Mouse (Mus musculus) CH12.LX (cell line): ENCODE results near the gene Rbm8a. TPM values are rescaled to one million over a fixed set of nuclear protein-coding genes. Genes with fewer than 3 reads are reported as not detected.
"Not testable (repeated sequence)": the region's sequence is repeated elsewhere in the genome, so short reads cannot be mapped to it uniquely, and the experiment has no call there.

Source experiments
- DNase-seq: peaks from one replicate; pipeline ENCODE4 v3.0.0-alpha.2; 2013; ENCODE audit errors: extremely low read depth
- H3K27ac ChIP-seq: 2 replicates; pipeline ENCODE4 v1.5.1; 2012; ENCODE audit warnings: low read depth, mild to moderate bottlenecking, control low read depth, moderate library complexity; ENCODE audit not compliant: insufficient read depth
- H3K27me3 ChIP-seq: replicated peaks from 2 replicates; pipeline ENCODE3; 2012; ENCODE audit warnings: inconsistent platforms
- H3K36me3 ChIP-seq, 2 experiments: replicated peaks in 1 of 2; 2 replicates each; pipeline versions ENCODE3 to v1.6.1; 2012; ENCODE audit warnings: inconsistent platforms in 1 of 2, low read length in 1 of 2, mild to moderate bottlenecking in 1 of 2, mixed read lengths in 1 of 2, moderate library complexity in 1 of 2; ENCODE audit not compliant: control insufficient read depth in 1 of 2, insufficient read depth in 1 of 2
- H3K4me1 ChIP-seq, 2 experiments: 2 replicates each; pipeline ENCODE4 v1.6.1; 2012; ENCODE audit warnings: inconsistent platforms in 1 of 2, moderate library complexity in 1 of 2; ENCODE audit not compliant: insufficient read depth in 2 of 2, control insufficient read depth in 1 of 2
- H3K4me2 ChIP-seq: 2 replicates; pipeline ENCODE4 v1.6.1; 2012; ENCODE audit warnings: low read depth, mild to moderate bottlenecking, control low read depth; ENCODE audit not compliant: poor library complexity, insufficient read depth, severe bottlenecking
- H3K4me3 ChIP-seq, 3 experiments: fragments of 150-350 bp in 1 of 3; sonication (generic) in 1 of 3; replicated peaks in 1 of 3; 2 replicates each; pipeline versions ENCODE3 to v1.5.1; 2011 to 2012; ENCODE audit warnings: low read depth in 2 of 3, low read length in 2 of 3, mild to moderate bottlenecking in 2 of 3, moderate library complexity in 2 of 3, control low read depth in 1 of 3, improper control_type of control experiment in 1 of 3, inconsistent platforms in 1 of 3, mixed read lengths in 1 of 3; ENCODE audit not compliant: poor library complexity in 1 of 3
- H3K79me2 ChIP-seq: replicated peaks from 2 replicates; pipeline ENCODE4 v1.6.1; 2012; ENCODE audit warnings: mild to moderate bottlenecking, moderate library complexity; ENCODE audit not compliant: control insufficient read depth, poor library complexity, insufficient read depth, severe bottlenecking; ENCODE audit errors: extremely low read depth
- H3K9ac ChIP-seq: 2 replicates; pipeline ENCODE4 v1.6.1; 2012; ENCODE audit warnings: low read depth, mild to moderate bottlenecking, control low read depth, moderate library complexity; ENCODE audit not compliant: insufficient read depth
- H3K9me3 ChIP-seq: replicated peaks from 2 replicates; pipeline ENCODE3; 2012; ENCODE audit warnings: low read length, inconsistent platforms, mixed read lengths
- BHLHE40 ChIP-seq: IDR thresholded peaks from 2 replicates; pipeline ENCODE4 v1.6.1; 2011; ENCODE audit warnings: mild to moderate bottlenecking, low read depth, low read length, improper control_type of control experiment
- CHD1 ChIP-seq: IDR thresholded peaks from 2 replicates; pipeline ENCODE4 v1.6.1; 2012; ENCODE audit warnings: low read depth, low read length, improper control_type of control experiment, inconsistent platforms
- CHD2 ChIP-seq: IDR thresholded peaks from 2 replicates; pipeline ENCODE4 v1.6.1; 2011; ENCODE audit warnings: low read length, improper control_type of control experiment
- CTCF ChIP-seq, 2 experiments: IDR thresholded peaks in 1 of 2; conservative IDR thresholded peaks in 1 of 2; 2 replicates each; pipeline ENCODE4 v1.5.1; 2011 to 2012; ENCODE audit warnings: low read depth in 2 of 2, low read length in 2 of 2, improper control_type of control experiment in 1 of 2, inconsistent platforms in 1 of 2, mild to moderate bottlenecking in 1 of 2, moderate library complexity in 1 of 2
- E2F4 ChIP-seq: IDR thresholded peaks from 2 replicates; pipeline ENCODE4 v1.6.1; 2011; ENCODE audit warnings: low read depth, low read length, improper control_type of control experiment; ENCODE audit not compliant: insufficient replicate concordance
- ELF1 ChIP-seq: IDR thresholded peaks from 2 replicates; pipeline ENCODE4 v1.6.1; 2014; ENCODE audit warnings: low read depth, mild to moderate bottlenecking, inconsistent platforms, low read length, improper control_type of control experiment
- EP300 ChIP-seq: IDR thresholded peaks from 2 replicates; pipeline ENCODE4 v1.6.1; 2011; ENCODE audit warnings: low read length, improper control_type of control experiment
- GABPA ChIP-seq: IDR thresholded peaks from 2 replicates; pipeline ENCODE4 v1.6.1; 2012; ENCODE audit warnings: low read depth, low read length, improper control_type of control experiment, inconsistent platforms; ENCODE audit not compliant: insufficient replicate concordance
- HCFC1 ChIP-seq: IDR thresholded peaks from 2 replicates; pipeline ENCODE4 v1.6.1; 2012; ENCODE audit warnings: low read depth, mild to moderate bottlenecking, inconsistent platforms, low read length, improper control_type of control experiment
- IRF4 ChIP-seq: IDR thresholded peaks from 2 replicates; pipeline ENCODE4 v1.6.1; 2014; ENCODE audit warnings: low read depth, mild to moderate bottlenecking, inconsistent platforms, low read length, improper control_type of control experiment
- JUN ChIP-seq: IDR thresholded peaks from 2 replicates; pipeline ENCODE4 v1.6.1; 2011; ENCODE audit warnings: low read depth, mild to moderate bottlenecking, low read length, improper control_type of control experiment, moderate library complexity; ENCODE audit not compliant: insufficient read depth
- MAFK ChIP-seq: IDR thresholded peaks from 2 replicates; pipeline ENCODE4 v1.6.1; 2011; ENCODE audit warnings: low read length, improper control_type of control experiment; ENCODE audit not compliant: insufficient replicate concordance
- MEF2A ChIP-seq: IDR thresholded peaks from 2 replicates; pipeline ENCODE4 v1.6.1; 2014; ENCODE audit warnings: low read depth, mild to moderate bottlenecking, inconsistent platforms, low read length, improper control_type of control experiment, borderline replicate concordance
- MXI1 ChIP-seq: IDR thresholded peaks from 2 replicates; pipeline ENCODE4 v1.6.1; 2011; ENCODE audit warnings: mild to moderate bottlenecking, low read depth, low read length, improper control_type of control experiment
- PAX5 ChIP-seq: IDR thresholded peaks from 2 replicates; pipeline ENCODE4 v1.6.1; 2012; ENCODE audit warnings: low read length, inconsistent platforms, mixed read lengths
- POLR2A ChIP-seq: IDR thresholded peaks from 2 replicates; pipeline ENCODE4 v1.6.1; 2011; ENCODE audit warnings: low read depth, mild to moderate bottlenecking, improper control_type of control experiment, low read length
- RAD21 ChIP-seq: IDR thresholded peaks from 2 replicates; pipeline ENCODE4 v1.6.1; 2011; ENCODE audit warnings: low read depth, mild to moderate bottlenecking, low read length, improper control_type of control experiment, moderate library complexity
- RCOR1 ChIP-seq: conservative IDR thresholded peaks from 2 replicates; pipeline ENCODE4 v1.6.1; 2012; ENCODE audit warnings: low read depth, mild to moderate bottlenecking, inconsistent platforms, low read length, improper control_type of control experiment
- SMC3 ChIP-seq: IDR thresholded peaks from 2 replicates; pipeline ENCODE4 v1.6.1; 2011; ENCODE audit warnings: low read depth, low read length, improper control_type of control experiment
- TCF12 ChIP-seq: IDR thresholded peaks from 2 replicates; pipeline ENCODE4 v1.6.1; 2014; ENCODE audit warnings: low read depth, mild to moderate bottlenecking, inconsistent platforms, low read length, improper control_type of control experiment
- UBTF ChIP-seq: IDR thresholded peaks from 2 replicates; pipeline ENCODE4 v1.6.1; 2012; ENCODE audit warnings: low read depth, mild to moderate bottlenecking, inconsistent platforms, low read length, improper control_type of control experiment, moderate library complexity
- ZMIZ1 ChIP-seq: IDR thresholded peaks from 2 replicates; pipeline ENCODE4 v1.6.1; 2012; ENCODE audit warnings: low read depth, mild to moderate bottlenecking, inconsistent platforms, low read length, improper control_type of control experiment
- dilution Hi-C: fragments of 300-500 bp; cut with MboI; formaldehyde crosslinking; loops from 2 replicates; pipeline ENCODE4 v1.14.3; 2020; ENCODE audit warnings: low sequenced_read_pairs; ENCODE audit not compliant: extremely low pct_unique_long_range_greater_than_20kb, extremely low pct_ligation_motif_present
- in situ Hi-C: fragments of 300-500 bp; cut with MboI; formaldehyde crosslinking; loops from 3 replicates; pipeline ENCODE4 v1.14.3; 2019; ENCODE audit warnings: low sequenced_read_pairs, low pct_ligation_motif_present, low pct_unique_long_range_greater_than_20kb, mixed read lengths
- polyA plus RNA-seq: library from polyadenylated mRNA; unstranded; fragments of >175 nt; gene quantifications from 2 replicates; pipeline ENCODE4 v1.2.1, GENCODE M21; 2012; ENCODE audit warnings: low read depth; ENCODE audit not compliant: insufficient read length
- total RNA-seq, 2 experiments: library from RNA; depleted of rRNA; stranded (reverse); fragments of 300-350 nt in 1 of 2; fragments of >200 nt in 1 of 2; gene quantifications; 2 replicates each; pipeline ENCODE4 v1.2.3; 2012 to 2014

The Rbm8a gene
- total and polyA plus RNA-seq, 3 experiments: 59.7 to 187 (median 80.3) TPM

DNA sequence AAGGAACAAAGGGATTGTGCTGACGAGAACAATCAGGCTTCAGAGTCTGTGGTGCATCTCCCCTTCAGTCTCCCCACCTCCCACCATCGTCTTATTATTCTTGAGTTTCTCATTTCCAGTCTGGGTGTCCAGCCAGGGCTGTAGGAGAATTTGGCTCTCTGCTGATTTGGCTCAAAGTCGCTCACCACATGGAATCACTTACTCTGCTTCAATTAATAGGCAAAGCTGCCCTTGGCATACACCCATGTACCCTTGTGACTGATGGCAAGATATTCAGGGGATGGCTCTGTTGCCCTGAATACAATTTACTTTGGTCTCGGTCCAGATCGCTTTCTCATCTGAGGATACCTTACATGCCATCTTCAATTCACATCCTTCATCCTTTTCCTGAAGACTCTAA is 26.4 kb upstream of the Rbm8a start:
- no peak overlapping the region for H3K4me2 ChIP-seq
- in situ Hi-C loops (no loop called here), dilution Hi-C loops (no loop called here)

DNA sequence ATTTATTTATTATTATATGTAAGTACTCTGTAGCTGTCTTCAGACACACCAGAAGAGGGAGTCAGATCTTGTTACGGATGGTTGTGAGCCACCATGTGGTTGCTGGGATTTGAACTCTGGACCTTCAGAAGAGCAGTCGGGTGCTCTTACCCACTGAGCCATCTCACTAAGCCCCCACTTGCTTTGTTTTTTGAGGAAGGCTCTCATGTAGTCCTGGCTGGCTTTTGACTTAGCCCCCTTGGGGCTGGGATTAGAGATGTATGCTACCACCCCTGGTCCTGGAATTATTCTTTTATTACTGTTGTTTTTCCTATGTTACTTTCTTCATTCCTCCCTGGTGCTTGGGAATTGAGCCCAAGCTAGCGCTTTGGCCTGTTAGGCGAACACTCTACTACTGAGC is 23.7 kb upstream of the Rbm8a start:
- H3K9ac ChIP-seq, H3K9me3 ChIP-seq, H3K27me3 ChIP-seq, dilution Hi-C loops, in situ Hi-C loops, H3K4me1 ChIP-seq, H3K79me2 ChIP-seq, H3K27ac ChIP-seq, DNase-seq, H3K4me2 ChIP-seq, H3K4me3 ChIP-seq: not testable (repeated sequence)
- peaks cover 0 to 20% of the 10 kb centered on the region in 2 experiments for H3K36me3 ChIP-seq

More for the DNA sequence above, 26.4 kb upstream of the Rbm8a start:
- Histone ChIP-seq H3K36me3 (peaks cover 0 to 15% of the 10 kb centered on the region in 2 experiments), H3K4me1 (peaks cover 4 to 20% of the 10 kb centered on the region in 2 experiments; a peak in 2 of 4 replicates), H3K27ac (no peak overlapping the region), H3K9ac (no peak overlapping the region), H3K79me2 (no peaks in the 10 kb centered on the region), H3K9me3 (peaks cover 2% of the 10 kb centered on the region), H3K4me3 (no peak overlapping the region), H3K27me3 (no peaks in the 10 kb centered on the region)
- no peak for TF ChIP-seq EP300
- TF ChIP-seq GABPA: no peak
- no peak for TF ChIP-seq BHLHE40
- TF ChIP-seq TCF12: no peak
- no peak for TF ChIP-seq CHD1
- TF ChIP-seq MEF2A: no peak
- no peak for TF ChIP-seq IRF4
- TF ChIP-seq POLR2A: no peak
- no peak for TF ChIP-seq PAX5
- TF ChIP-seq CTCF (conservative IDR thresholded peaks at IDR 0.05 in 1 of 2, IDR thresholded peaks at IDR 0.05 in 1 of 2; ENCODE audit: low read depth in 2 of 2, low read length in 2 of 2): no peak
- no peak for TF ChIP-seq RCOR1
- DNase-seq: no peak

DNA sequence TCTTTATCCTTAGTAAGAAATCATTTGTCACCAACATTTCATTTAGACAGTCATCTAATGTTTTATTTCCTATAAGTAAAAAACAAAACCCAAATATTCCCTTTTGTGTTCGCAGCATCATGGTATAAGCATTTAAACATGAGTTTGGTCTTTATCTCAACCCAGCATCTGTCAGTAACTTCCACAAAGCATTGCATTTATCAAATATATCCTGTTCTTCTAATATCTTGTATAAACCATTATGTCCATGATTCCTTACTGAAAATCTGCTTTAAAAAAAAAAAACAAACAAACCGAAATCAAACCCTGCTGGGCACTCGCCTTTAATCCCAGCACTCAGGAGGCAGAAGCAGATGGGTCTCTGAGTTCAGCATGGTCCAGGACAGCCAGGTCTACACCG is 23.1 kb upstream of the Rbm8a start:
- Histone ChIP-seq H3K9me3 (no peaks in the 10 kb centered on the region), H3K4me2 (no peak overlapping the region), H3K4me1 (peaks cover 2 to 9% of the 10 kb centered on the region in 2 experiments; a peak in 2 of 4 replicates), H3K4me3 (no peak overlapping the region), H3K79me2 (no peaks in the 10 kb centered on the region), H3K36me3 (peaks cover 0 to 24% of the 10 kb centered on the region in 2 experiments), H3K27me3 (no peaks in the 10 kb centered on the region), H3K9ac (no peak overlapping the region), H3K27ac (no peak overlapping the region)
- DNase-seq: no peak
- in situ Hi-C loops (no loop called here), dilution Hi-C loops (no loop called here)
- TF ChIP-seq CHD2: no peak
- TF ChIP-seq POLR2A: no peak
- no peak for TF ChIP-seq MAFK
- no peak for TF ChIP-seq RCOR1
- no peak for TF ChIP-seq E2F4
- TF ChIP-seq MXI1: no peak
- no peak for TF ChIP-seq ZMIZ1
- no peak for TF ChIP-seq RAD21
- TF ChIP-seq SMC3: no peak
- no peak for TF ChIP-seq PAX5
- no peak for TF ChIP-seq JUN
- TF ChIP-seq ELF1: no peak
- no peak for TF ChIP-seq IRF4
- TF ChIP-seq UBTF: no peak
- no peak for TF ChIP-seq HCFC1
